Comparison of ENCODE assay signal across 9 mouse cellular contexts in genomic region chr16:16854836-16855235, GRCm38 (mm10). TPM values are rescaled to one million over a fixed set of nuclear protein-coding genes. Genes with fewer than 3 reads are reported as not detected.
DNase-seq lines count a peak whose midpoint lies in the region; ATAC-seq and TF ChIP-seq lines count a peak whose summit lies in the region.
"Had no signal": no experiment of that assay in that cellular context is flagged by ENCODE, and none has a peak within 500 bp of the region (broad histone marks: within the 10 kb centered on the region; RNA-seq: fewer than 3 reads in every experiment).

No protein-coding gene starts in this region.

- DNase-seq in kidney, adult 11 months, result peak; percentile 57
- peak; percentile 79 for DNase-seq in adrenal gland, postnatal 10 days
- peak; percentile 28 to 39 for DNase-seq in heart, adult 9 months (ENCODE audit: low spot score in 2 of 2)
- DNase-seq in left cerebral cortex, postnatal 25 days (ENCODE audit: low spot score in 2 of 2), result peak; percentile 34 to 36
- no peak for DNase-seq in cerebellum, postnatal 4 days (ENCODE audit: low spot score in 2 of 2)

- no peaks in the 10 kb centered on the region for H3K27me3 ChIP-seq in kidney, embryonic 15.5 days
- H3K27me3 ChIP-seq in small intestine, adult 2 months (ENCODE audit: control insufficient read depth, insufficient read depth, low read length), result no peaks in the 10 kb centered on the region
- H3K27me3 ChIP-seq: megakaryocyte, embryonic 14.5 days had no signal

- no peaks in the 10 kb centered on the region for H3K9me3 ChIP-seq in kidney, embryonic 15.5 days (replicated peaks)
- H3K9me3 ChIP-seq: megakaryocyte, embryonic 14.5 days had no signal

- H3K4me2 ChIP-seq in kidney, embryonic 15.5 days, result no peak overlapping the region

- TF ChIP-seq CTCF in small intestine, adult 2 months (IDR thresholded peaks at IDR 0.05; ENCODE audit: extremely low read depth, insufficient read length, insufficient replicate concordance, low read depth, low read length), result peak; percentile 36; the same call in 1 of the 2 replicates

- H3K4me3 ChIP-seq in kidney, embryonic 15.5 days (replicated peaks), result no peak overlapping the region
- H3K4me3 ChIP-seq in small intestine, adult 2 months (ENCODE audit: low read depth, low read length), result no peak overlapping the region
- H3K4me3 ChIP-seq: megakaryocyte, embryonic 14.5 days had no signal

- WGBS in kidney, embryonic 15.5 days, result 40% methylated on average over 6 of the region's 6 CpGs
- 15% methylated on average over 6 of the region's 6 CpGs for WGBS in small intestine, adult 2 months

- intact Hi-C loops in left cerebral cortex, postnatal 25 days (cut with DNase I), result loop anchor here (2.0 kb wide), 1 partner anchor 56 kb away; no protein-coding TSS in a partner anchor

- no peaks in the 10 kb centered on the region for H3K4me1 ChIP-seq in kidney, embryonic 15.5 days
- H3K4me1 ChIP-seq in small intestine, adult 2 months (ENCODE audit: control insufficient read depth, insufficient read depth, insufficient read length, low read length), result no peaks in the 10 kb centered on the region

- H3K9ac ChIP-seq in kidney, embryonic 15.5 days, result no peak overlapping the region

- ATAC-seq in kidney, embryonic 15.5 days (replicated peaks; ENCODE audit: low FRiP score), result no peak
- ATAC-seq in CD4-positive, CD25-positive, alpha-beta regulatory T cell, adult 4 months, result peak; percentile 84

- no peak for TF ChIP-seq POLR2A in small intestine, adult 2 months (IDR thresholded peaks at IDR 0.05; ENCODE audit: low read depth, low read length)

- H3K27ac ChIP-seq in kidney, embryonic 15.5 days, result no peak overlapping the region
- no peak overlapping the region for H3K27ac ChIP-seq in small intestine, adult 2 months (ENCODE audit: insufficient read depth, low read depth, low read length)

- no peaks in the 10 kb centered on the region for H3K36me3 ChIP-seq in kidney, embryonic 15.5 days
- no peaks in the 10 kb centered on the region for H3K36me3 ChIP-seq in small intestine, adult 2 months (ENCODE audit: control insufficient read depth, insufficient read depth, low read length)

RNA-seq across cellular contexts. Expression of gene Igll1, which starts 8.9 kb away (rescaled TPM):
- polyA plus RNA-seq in kidney, embryonic 15.5 days (2015; fragmentation: Nextera tagmentation; extraction: Ambion mirVana), result 0.19 and 0.61 TPM in 2 replicates
- not detected for polyA plus RNA-seq in CD4-positive, CD25-positive, alpha-beta regulatory T cell, adult 4 months (2017; shearing (Covaris generic))
- 1 to 10 TPM in 1 of 2 experiments, under 1 TPM in 1; 0.61 to 1.3 TPM for total RNA-seq in adrenal gland, postnatal 10 days (2021)
- not detected for total RNA-seq in left cerebral cortex, postnatal 25 days (2021)
- polyA plus RNA-seq in small intestine, adult 2 months (2012; rRNA removed), result not detected in 2 replicates

RNA-seq across cellular contexts. Expression of gene Top3b, which starts 15.7 kb away (rescaled TPM):
- 62.8 and 74.7 TPM in 2 replicates for polyA plus RNA-seq in kidney, embryonic 15.5 days (2015; fragmentation: Nextera tagmentation; extraction: Ambion mirVana)
- 10 to 100 TPM; 54.8 to 75.6 TPM for polyA plus RNA-seq in CD4-positive, CD25-positive, alpha-beta regulatory T cell, adult 4 months (2017; shearing (Covaris generic))
- 10 to 100 TPM; 58.1 to 69.8 TPM for total RNA-seq in adrenal gland, postnatal 10 days (2021)
- total RNA-seq in left cerebral cortex, postnatal 25 days (2021), result 10 to 100 TPM; 53.6 to 65.1 TPM
- polyA plus RNA-seq in small intestine, adult 2 months (2012; rRNA removed), result 23.3 and 42.9 TPM in 2 replicates

RNA-seq across cellular contexts. Expression of gene Vpreb1, which starts 15.8 kb away (rescaled TPM):
- polyA plus RNA-seq in kidney, embryonic 15.5 days (2015; fragmentation: Nextera tagmentation; extraction: Ambion mirVana), result 1.9 and 3.0 TPM in 2 replicates
- polyA plus RNA-seq in CD4-positive, CD25-positive, alpha-beta regulatory T cell, adult 4 months (2017; shearing (Covaris generic)), result 1 to 10 TPM in 1 of 2 experiments, not detected in 1; 3.0 TPM
- 1 to 10 TPM in 1 of 2 experiments, under 1 TPM in 1; 0.55 to 1.2 TPM for total RNA-seq in adrenal gland, postnatal 10 days (2021)
- total RNA-seq in left cerebral cortex, postnatal 25 days (2021), result not detected
- polyA plus RNA-seq in small intestine, adult 2 months (2012; rRNA removed), result 3.3 and 4.5 TPM in 2 replicates

RNA-seq across cellular contexts. Expression of gene Spag6l, which starts 25.6 kb away (rescaled TPM):
- polyA plus RNA-seq in kidney, embryonic 15.5 days (2015; fragmentation: Nextera tagmentation; extraction: Ambion mirVana), result 0.48 and 0.51 TPM in 2 replicates
- not detected for polyA plus RNA-seq in CD4-positive, CD25-positive, alpha-beta regulatory T cell, adult 4 months (2017; shearing (Covaris generic))
- total RNA-seq in adrenal gland, postnatal 10 days (2021), result under 1 TPM; 0.24 to 0.27 TPM
- total RNA-seq in left cerebral cortex, postnatal 25 days (2021), result 1 to 10 TPM; 6.3 to 7.4 TPM
- not detected in 2 replicates for polyA plus RNA-seq in small intestine, adult 2 months (2012; rRNA removed)

RNA-seq across cellular contexts. Expression of gene Ppm1f, which starts 41.4 kb away (rescaled TPM):
- 31.0 and 31.7 TPM in 2 replicates for polyA plus RNA-seq in kidney, embryonic 15.5 days (2015; fragmentation: Nextera tagmentation; extraction: Ambion mirVana)
- 10 to 100 TPM; 12.3 to 26.4 TPM for polyA plus RNA-seq in CD4-positive, CD25-positive, alpha-beta regulatory T cell, adult 4 months (2017; shearing (Covaris generic))
- 10 to 100 TPM; 39.3 to 40.3 TPM for total RNA-seq in adrenal gland, postnatal 10 days (2021)
- 10 to 100 TPM; 44.8 to 50.9 TPM for total RNA-seq in left cerebral cortex, postnatal 25 days (2021)
- polyA plus RNA-seq in small intestine, adult 2 months (2012; rRNA removed), result 2.0 and 2.3 TPM in 2 replicates

Comparison
In these comparisons a context has a peak if more than half of its experiments do, and no peak if none do; other contexts are left out.
1. DNase-seq: peak in kidney, adult 11 months (single experiment), adrenal gland, postnatal 10 days (single experiment), heart, adult 9 months (2 of 2) and left cerebral cortex, postnatal 25 days (2 of 2); none in cerebellum, postnatal 4 days (0 of 2).